Mouse (Mus musculus): ENCODE results near the gene Tceal8. TPM values are rescaled to one million over a fixed set of nuclear protein-coding genes. Genes with fewer than 3 reads are reported as not detected.
"Not testable (repeated sequence)": the region's sequence is repeated elsewhere in the genome, so short reads cannot be mapped to it uniquely, and the experiment has no call there.

Tceal8 gene
- polyA plus RNA-seq (2012; rRNA removed) (66.5 and 105 TPM in 2 replicates), polyA plus RNA-seq (2014; fragmentation: Nextera tagmentation; extraction: Ambion mirVana) (189 and 191 TPM in 2 replicates)

DNA sequence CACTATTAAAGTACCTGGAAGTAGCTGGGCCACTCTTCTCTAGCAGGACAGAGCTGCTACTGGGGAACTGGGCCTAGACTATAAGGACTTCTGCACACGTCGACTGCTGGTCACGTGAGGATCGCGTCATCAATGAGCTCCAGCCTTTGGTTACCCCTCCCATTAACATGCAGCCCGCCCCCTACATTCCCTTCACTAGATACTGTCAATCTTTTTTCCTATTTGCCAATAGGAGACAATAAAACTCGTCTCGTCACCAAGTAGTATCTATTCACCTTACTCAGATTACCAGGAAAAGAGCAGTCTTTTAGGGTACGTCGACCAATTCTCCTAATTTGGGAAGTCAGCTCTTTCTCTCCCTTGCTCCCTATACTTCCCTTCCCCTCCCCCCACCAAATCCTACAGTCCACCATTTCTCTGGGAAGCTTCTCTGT, at the start of gene Tceal8:
Gene Tceal8, minus strand, starts transcription at position 225 of the 434 bp plus-strand sequence.
- peak within 1 kb of the TSS; percentile 65 for H3K27ac ChIP-seq
- peak within 1 kb of the TSS; percentile 69 for H3K4me2 ChIP-seq (ENCODE audit: low read depth)
- DNase-seq (ENCODE audit: low read depth in 3 of 3, low spot score in 3 of 3) (peak; percentile 77 to 80 (median 80)), ATAC-seq (ENCODE audit: insufficient read depth) (peak; percentile 88)
- H3K4me1 ChIP-seq (replicated peaks; ENCODE audit: control insufficient read depth in 2 of 2, insufficient read depth in 2 of 2, low read length in 1 of 2): no peaks in the 10 kb centered on the region; a peak in 1 of 4 replicates
- H3K27me3 ChIP-seq (ENCODE audit: control insufficient read depth, insufficient read depth, low read length): no peaks in the 10 kb centered on the region
- H3K9ac ChIP-seq (replicated peaks): peak within 1 kb of the TSS; percentile 83
- H3K36me3 ChIP-seq (replicated peaks; ENCODE audit: control insufficient read depth, insufficient read depth, low read depth): no peaks in the 10 kb centered on the region
- H3K9me3 ChIP-seq (ENCODE audit: control insufficient read depth, low read length): no peaks in the 10 kb centered on the region
- no peak for TF ChIP-seq CTCF (IDR thresholded peaks at IDR 0.05; ENCODE audit: low read depth)
- no peak; the same call in 1 of the 2 replicates for TF ChIP-seq EP300 (IDR thresholded peaks at IDR 0.05; ENCODE audit: low read depth)
- H3K4me3 ChIP-seq (ENCODE audit: insufficient read depth in 1 of 2, low read depth in 2 of 2, low read length in 2 of 2): peak within 1 kb of the TSS; percentile 74 to 99
- 7% methylated on average over 10 of the region's 10 CpGs for WGBS (ENCODE audit: insufficient replicate concordance)

DNA sequence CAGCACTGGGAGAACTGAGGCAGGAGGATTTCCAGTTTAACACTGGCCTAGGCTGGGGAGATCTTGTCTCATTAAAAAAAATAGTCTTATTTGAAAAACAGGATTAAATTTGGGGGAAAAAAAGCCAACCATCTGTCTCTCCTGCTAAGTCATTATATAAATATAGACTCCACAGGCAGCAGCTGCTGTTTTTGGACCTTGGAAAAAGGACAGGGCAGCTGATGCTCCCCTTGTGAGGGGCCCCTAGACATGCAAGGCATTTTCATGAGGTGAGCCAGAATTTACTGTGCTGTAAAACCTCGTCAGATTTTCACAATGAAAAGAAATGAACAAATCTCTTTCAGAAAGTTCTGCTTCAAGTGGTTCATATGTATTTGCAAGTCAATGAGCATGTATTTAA, 44.2 kb upstream of the Tceal8 start:
- DNase-seq (ENCODE audit: low read depth in 3 of 3, low spot score in 3 of 3) (no peak), ATAC-seq (ENCODE audit: insufficient read depth) (no peak)
- H3K4me1 ChIP-seq (replicated peaks; ENCODE audit: control insufficient read depth in 2 of 2, insufficient read depth in 2 of 2, low read length in 1 of 2): no peaks in the 10 kb centered on the region
- H3K9me3 ChIP-seq (ENCODE audit: control insufficient read depth, low read length): no peaks in the 10 kb centered on the region
- no peak overlapping the region for H3K4me3 ChIP-seq (ENCODE audit: insufficient read depth in 1 of 2, low read depth in 2 of 2, low read length in 2 of 2)
- WGBS (ENCODE audit: insufficient replicate concordance): 36% methylated on average over 1 of the region's 1 CpGs
- no peak overlapping the region for H3K4me2 ChIP-seq (ENCODE audit: low read depth)
- no peak for TF ChIP-seq CTCF (IDR thresholded peaks at IDR 0.05; ENCODE audit: low read depth)
- TF ChIP-seq EP300 (IDR thresholded peaks at IDR 0.05; ENCODE audit: low read depth): no peak
- no peak overlapping the region for H3K27ac ChIP-seq
- no peak overlapping the region for H3K9ac ChIP-seq (replicated peaks)
- no peaks in the 10 kb centered on the region for H3K27me3 ChIP-seq (ENCODE audit: control insufficient read depth, insufficient read depth, low read length)
- no peaks in the 10 kb centered on the region for H3K36me3 ChIP-seq (replicated peaks; ENCODE audit: control insufficient read depth, insufficient read depth, low read depth)

DNA sequence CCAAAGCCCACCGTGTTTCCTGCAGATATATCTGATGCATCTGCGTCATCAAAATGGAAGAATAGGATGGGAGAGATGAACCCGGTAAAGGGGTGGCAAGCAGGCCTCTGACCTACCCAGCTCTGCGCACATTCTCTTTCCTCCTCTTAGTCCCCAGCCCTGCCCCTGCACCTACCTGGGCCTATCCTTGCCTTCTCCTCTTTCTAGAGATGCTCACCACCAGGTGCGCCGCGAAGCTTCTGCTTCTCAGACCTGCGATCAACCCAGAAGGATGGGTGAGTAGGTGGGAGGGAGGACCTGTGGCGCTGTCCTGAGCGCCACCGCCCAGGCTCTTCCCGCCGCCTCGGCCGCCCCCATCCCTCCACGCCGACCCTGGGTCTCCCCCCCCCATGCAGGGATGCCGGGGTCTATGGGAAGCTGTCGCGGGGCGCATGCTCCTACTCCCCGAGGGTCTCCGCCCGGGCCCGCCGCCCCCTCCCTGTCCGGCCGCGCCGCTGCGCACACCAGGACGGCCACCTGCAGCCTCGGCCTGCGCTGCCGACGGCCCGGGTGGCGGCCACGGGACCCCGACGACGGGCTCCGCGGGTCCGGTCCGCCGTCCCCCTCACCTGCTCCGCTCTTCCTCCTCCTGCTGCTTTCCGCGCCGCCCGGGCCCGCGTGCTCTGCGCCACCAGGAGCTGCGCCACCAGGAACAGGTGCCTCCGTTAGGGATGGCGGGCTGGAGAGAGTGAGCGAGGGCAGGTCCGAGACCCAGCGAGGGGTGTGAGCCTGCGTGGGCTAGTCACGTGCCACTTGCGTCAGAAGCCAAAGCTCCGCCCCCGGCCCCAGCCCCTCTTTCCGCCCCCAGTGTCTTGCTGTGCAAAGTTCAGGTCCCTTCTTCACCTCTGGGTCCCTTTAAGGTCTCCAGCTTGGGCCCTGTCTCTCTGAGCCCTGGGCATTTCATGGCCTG, 42.9 kb upstream of the Tceal8 start, which contains the start of the genes Tceal7 and Bex1:
Gene Tceal7, plus strand, starts transcription at position 51 of the 949 bp plus-strand sequence.
Gene Bex1, minus strand, starts transcription at position 785 of the 949 bp plus-strand sequence.
- ATAC-seq (ENCODE audit: insufficient read depth): peak; percentile 92
- not testable (repeated sequence) for H3K4me1 ChIP-seq (replicated peaks; ENCODE audit: control insufficient read depth in 2 of 2, insufficient read depth in 2 of 2, low read length in 1 of 2); H3K27me3 ChIP-seq (ENCODE audit: control insufficient read depth, insufficient read depth, low read length); H3K9me3 ChIP-seq (ENCODE audit: control insufficient read depth, low read length); H3K36me3 ChIP-seq (replicated peaks; ENCODE audit: control insufficient read depth, insufficient read depth, low read depth); H3K27ac ChIP-seq; H3K9ac ChIP-seq (replicated peaks); DNase-seq (ENCODE audit: low read depth in 3 of 3, low spot score in 3 of 3)
- WGBS (ENCODE audit: insufficient replicate concordance): 28% methylated on average over 23 of the region's 67 CpGs
- peak within 1 kb of the TSS; percentile 15; the same call in 1 of the 2 replicates for H3K4me2 ChIP-seq (ENCODE audit: low read depth)
- peak within 1 kb of the TSS; percentile 25 to 40 for H3K4me3 ChIP-seq (ENCODE audit: insufficient read depth in 1 of 2, low read depth in 2 of 2, low read length in 2 of 2)

GRCm38 (mm10) chrX:136213396-136213795, 41.3 kb upstream of the Tceal8 start:
- ATAC-seq (ENCODE audit: insufficient read depth): no peak
- H3K9ac ChIP-seq (replicated peaks): no peak overlapping the region
- 33% methylated on average over 2 of the region's 2 CpGs for WGBS (ENCODE audit: insufficient replicate concordance)
- DNase-seq (ENCODE audit: low read depth in 3 of 3, low spot score in 3 of 3): no peak
- no peaks in the 10 kb centered on the region for H3K4me1 ChIP-seq (replicated peaks; ENCODE audit: control insufficient read depth in 2 of 2, insufficient read depth in 2 of 2, low read length in 1 of 2)
- H3K9me3 ChIP-seq (ENCODE audit: control insufficient read depth, low read length): no peaks in the 10 kb centered on the region
- H3K4me2 ChIP-seq (ENCODE audit: low read depth): no peak overlapping the region
- no peaks in the 10 kb centered on the region for H3K36me3 ChIP-seq (replicated peaks; ENCODE audit: control insufficient read depth, insufficient read depth, low read depth)
- no peak overlapping the region for H3K4me3 ChIP-seq (ENCODE audit: insufficient read depth in 1 of 2, low read depth in 2 of 2, low read length in 2 of 2)
- no peak overlapping the region for H3K27ac ChIP-seq
- no peaks in the 10 kb centered on the region for H3K27me3 ChIP-seq (ENCODE audit: control insufficient read depth, insufficient read depth, low read length)
- TF ChIP-seq EP300 (IDR thresholded peaks at IDR 0.05; ENCODE audit: low read depth) (no peak), CTCF (IDR thresholded peaks at IDR 0.05; ENCODE audit: low read depth) (no peak)

GRCm38 (mm10) chrX:136204406-136204805, 32.3 kb upstream of the Tceal8 start:
- H3K4me3 ChIP-seq (ENCODE audit: insufficient read depth in 1 of 2, low read depth in 2 of 2, low read length in 2 of 2): no peak overlapping the region
- no peak overlapping the region for H3K4me2 ChIP-seq (ENCODE audit: low read depth)
- WGBS (ENCODE audit: insufficient replicate concordance): 59% methylated on average over 6 of the region's 6 CpGs
- ATAC-seq (ENCODE audit: insufficient read depth) (no peak), DNase-seq (ENCODE audit: low read depth in 3 of 3, low spot score in 3 of 3) (no peak)
- no peaks in the 10 kb centered on the region for H3K9me3 ChIP-seq (ENCODE audit: control insufficient read depth, low read length)
- no peak overlapping the region for H3K27ac ChIP-seq
- no peak for TF ChIP-seq EP300 (IDR thresholded peaks at IDR 0.05; ENCODE audit: low read depth)
- TF ChIP-seq CTCF (IDR thresholded peaks at IDR 0.05; ENCODE audit: low read depth): no peak
- no peak overlapping the region for H3K9ac ChIP-seq (replicated peaks)
- H3K4me1 ChIP-seq (replicated peaks; ENCODE audit: control insufficient read depth in 2 of 2, insufficient read depth in 2 of 2, low read length in 1 of 2): no peaks in the 10 kb centered on the region
- H3K27me3 ChIP-seq (ENCODE audit: control insufficient read depth, insufficient read depth, low read length): no peaks in the 10 kb centered on the region
- H3K36me3 ChIP-seq (replicated peaks; ENCODE audit: control insufficient read depth, insufficient read depth, low read depth): no peaks in the 10 kb centered on the region

Measured in liver, embryonic 14.5 days (tissue).